Mouse (Mus musculus): ENCODE measurements around the gene Ipo7.
"Not testable (repeated sequence)": the region's sequence is repeated elsewhere in the genome, so short reads cannot be mapped to it uniquely, and the experiment has no call there.

Gene Ipo7

GRCm38 (mm10) chr7:110023553-110023952 lies 5.5 kb downstream of the Ipo7 start:
- DNase-seq: no peak

DNA sequence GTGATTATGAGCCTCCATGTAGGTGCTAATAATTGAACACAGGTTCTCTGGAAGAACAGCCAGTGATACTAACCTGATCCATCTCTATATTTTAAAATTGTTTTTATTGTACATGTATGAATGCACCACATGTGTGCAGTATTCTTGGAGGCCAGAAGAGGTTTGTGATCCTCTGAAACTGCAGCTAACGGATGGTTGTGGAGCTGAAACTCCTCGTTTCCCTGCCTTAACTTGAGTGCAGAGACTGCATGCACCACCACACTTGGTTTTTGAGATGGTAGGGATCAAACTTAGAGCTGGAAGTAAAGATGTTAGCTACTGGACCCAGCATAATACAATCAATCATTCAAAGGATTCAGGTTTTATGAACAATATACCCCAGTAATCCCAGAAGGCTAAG lies 8.5 kb downstream of the Ipo7 start:
- DNase-seq: no peak

- DNase-seq: no peak
Measured at GRCm38 (mm10) chr7:110028826-110029225, 10.8 kb downstream of the Ipo7 start.

DNA sequence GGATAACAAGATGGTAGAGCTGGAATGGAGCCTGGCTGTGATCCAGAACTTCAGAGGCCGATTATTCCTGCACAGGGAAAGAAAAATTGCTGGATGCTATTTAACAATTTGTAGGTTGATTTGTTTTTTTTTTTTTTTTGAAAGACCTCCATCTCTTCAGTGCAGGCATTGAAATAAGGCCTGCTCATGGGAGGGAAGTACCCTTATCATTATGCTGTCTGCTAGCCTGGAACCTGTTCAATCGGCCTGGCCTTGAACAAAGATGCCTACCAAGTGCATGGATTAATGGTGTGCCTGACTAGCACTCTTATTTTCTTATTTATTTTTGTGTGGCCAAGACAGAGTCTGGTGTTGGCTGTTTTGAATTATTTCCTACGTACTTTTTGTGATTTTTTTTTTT lies 12.3 kb downstream of the Ipo7 start:
- no peak for DNase-seq

- DNase-seq: not testable (repeated sequence)
Measured at GRCm38 (mm10) chr7:110057723-110058122, 39.6 kb downstream of the Ipo7 start.

GRCm38 (mm10) chr7:110059092-110059785 lies 41.2 kb downstream of the Ipo7 start:
- peak in 1 of 2 experiments; percentile 16 for DNase-seq

- no peak for DNase-seq
Measured at GRCm38 (mm10) chr7:110060106-110060668, 42.1 kb downstream of the Ipo7 start.

GRCm38 (mm10) chr7:110060669-110061198 lies 42.7 kb downstream of the Ipo7 start:
- DNase-seq: peak in 1 of 2 experiments; percentile 37

DNA sequence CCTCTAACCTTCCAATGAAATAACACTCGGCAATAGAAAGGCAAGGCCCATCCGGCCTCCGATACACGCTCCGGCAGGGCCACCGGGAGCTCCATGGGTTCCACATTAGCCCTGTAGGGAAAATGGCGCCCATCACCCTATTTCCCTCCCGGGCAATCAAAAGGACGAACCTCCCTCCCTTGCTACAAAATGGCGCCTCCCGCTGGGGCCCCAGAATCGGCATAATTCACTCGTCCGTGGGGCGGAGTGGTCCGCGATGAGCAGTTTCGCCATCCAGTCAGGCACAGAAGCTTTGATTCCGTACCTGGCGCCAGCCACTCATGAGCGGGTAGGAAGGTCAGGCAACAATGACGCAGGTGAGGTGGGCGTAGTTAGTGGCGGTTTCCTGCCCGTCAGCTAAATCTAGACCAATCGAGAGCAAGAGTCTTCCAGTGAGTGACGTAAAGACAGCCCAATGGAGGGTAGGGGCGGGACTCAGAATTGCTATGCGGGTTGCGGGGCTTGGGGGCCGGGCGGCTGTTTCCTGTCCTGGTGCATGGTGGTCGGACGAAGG lies 43.2 kb downstream of the Ipo7 start, which contains the start of gene Zfp143:
Gene Zfp143 (plus strand): TSS at position 19 of the 553 bp plus-strand sequence.
- DNase-seq: peak; percentile 100

DNA sequence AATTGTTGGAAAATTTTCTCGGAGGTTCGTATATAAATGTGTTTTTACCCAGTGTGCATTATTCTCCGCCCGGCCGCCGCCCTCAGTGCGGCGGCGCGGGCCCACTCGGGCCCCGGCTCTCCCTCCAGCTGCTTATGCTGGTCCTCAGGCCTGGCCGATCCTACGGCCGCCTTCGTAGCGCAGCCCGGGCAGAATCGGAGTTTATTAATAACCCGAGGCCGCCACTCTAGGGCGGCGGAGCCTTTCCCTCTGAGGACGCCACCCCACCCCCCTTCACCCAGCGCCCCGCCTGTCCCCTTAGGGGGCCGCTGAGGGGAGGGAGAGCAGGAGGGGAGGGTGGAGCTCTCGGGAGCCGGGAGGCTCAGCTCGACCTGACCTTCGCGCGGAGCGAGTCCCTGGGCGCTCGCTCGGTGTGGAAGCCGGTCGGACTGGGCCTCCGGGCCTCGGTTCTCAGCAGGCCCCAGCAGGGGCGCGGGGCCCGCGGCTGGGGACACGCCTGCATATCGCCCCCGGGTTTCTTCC lies 43.7 kb downstream of the Ipo7 start:
- DNase-seq: peak; percentile 93 to 94

DNA sequence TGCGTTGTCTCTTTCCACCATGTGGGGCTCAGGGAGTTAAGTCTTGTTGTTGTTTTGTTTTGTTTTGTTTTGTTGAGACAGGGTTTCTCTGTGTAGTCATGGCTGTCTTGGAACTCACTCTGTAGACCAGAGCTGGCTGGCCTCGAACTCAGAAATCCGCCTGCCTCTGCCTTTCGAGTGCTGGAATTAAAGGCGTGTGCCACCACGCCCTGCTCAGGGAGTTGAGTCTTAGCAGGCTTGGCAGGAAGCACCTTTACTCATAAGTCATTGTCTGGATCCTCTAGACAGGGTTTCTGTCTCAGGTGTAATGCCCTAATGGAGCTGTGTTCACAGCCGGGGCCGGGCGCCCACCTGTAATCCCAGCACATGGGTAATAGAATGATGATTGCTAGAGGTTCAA lies 45.7 kb downstream of the Ipo7 start:
- DNase-seq: no peak

DNA sequence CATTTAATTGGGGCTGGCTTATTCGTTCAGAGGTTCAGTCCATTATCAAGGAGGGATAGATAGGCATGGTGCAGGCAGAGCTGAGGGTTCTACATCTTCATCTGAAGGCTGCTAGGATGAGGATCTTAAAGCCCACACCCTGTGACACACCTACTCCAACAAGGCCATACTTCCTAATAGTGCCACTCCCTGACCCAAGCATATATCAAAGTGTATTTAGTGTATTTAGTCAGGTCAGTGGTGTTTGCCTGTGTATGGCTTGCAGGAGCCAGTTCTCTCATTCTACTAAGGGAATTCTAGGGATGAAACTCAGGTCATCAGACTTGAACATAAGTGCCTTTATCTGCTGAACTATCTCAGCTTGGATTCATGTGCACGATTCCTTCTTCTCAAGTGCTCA lies 51.0 kb downstream of the Ipo7 start:
- DNase-seq: no peak

GRCm38 (mm10) chr7:110078168-110078567 lies 60.1 kb downstream of the Ipo7 start:
- no peak for DNase-seq

DNA sequence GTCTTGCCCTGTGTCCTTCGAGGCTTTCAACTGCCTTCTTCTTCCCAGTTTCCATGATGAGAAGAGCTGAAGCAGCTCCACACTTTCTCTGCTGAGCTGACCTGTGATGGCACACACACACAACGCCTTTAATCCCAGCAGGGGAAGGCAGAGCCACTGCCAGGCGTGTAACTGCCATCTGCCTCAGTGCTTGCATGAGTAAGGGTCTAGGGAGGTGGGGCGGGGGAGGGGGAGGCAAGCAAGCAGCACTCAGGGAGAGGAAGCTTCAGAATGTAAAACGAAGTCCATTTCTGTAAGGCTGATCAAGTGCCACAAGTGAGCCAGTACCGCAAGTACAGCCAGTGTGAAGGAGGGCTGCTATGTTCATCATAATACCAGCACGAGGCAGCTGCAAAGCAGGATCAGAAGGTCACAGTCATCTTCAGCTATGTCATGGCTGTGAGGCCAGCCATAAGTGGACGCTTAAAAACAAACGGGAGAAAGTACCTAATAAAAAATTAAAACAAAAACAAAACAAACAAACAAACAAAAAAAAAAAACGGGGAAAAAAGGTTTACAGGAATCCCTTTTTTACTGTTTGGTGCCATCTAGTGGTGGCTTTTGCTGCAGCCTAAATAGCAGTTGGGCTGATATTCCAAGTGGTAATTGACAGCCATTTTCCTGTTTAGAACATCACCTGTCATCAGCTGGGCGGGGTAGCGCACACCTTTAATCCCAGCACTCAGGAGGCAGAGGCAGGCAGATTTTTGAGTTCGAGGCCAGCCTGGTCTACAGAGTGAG lies 65.5 kb downstream of the Ipo7 start:
- peak; percentile 66 to 80 for DNase-seq

DNA sequence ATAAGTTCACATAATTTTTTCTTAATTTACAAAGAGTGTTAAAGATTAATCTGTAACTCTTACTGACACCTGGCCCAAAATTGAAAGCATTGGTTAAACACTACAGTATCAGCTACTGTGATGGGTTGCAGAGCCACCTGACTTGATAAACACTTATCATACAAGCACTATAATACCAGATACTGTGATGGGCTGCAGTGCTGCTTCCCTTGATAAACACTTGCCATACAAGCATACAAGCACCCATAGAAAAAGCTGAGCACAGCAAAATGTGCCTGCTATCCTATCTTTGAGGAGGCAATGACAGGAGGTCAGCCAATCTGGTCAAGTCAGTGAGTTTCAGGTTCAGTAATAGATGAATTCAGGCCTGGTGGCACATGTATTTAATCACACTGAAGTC lies 67.1 kb downstream of the Ipo7 start:
- no peak for DNase-seq

DNA sequence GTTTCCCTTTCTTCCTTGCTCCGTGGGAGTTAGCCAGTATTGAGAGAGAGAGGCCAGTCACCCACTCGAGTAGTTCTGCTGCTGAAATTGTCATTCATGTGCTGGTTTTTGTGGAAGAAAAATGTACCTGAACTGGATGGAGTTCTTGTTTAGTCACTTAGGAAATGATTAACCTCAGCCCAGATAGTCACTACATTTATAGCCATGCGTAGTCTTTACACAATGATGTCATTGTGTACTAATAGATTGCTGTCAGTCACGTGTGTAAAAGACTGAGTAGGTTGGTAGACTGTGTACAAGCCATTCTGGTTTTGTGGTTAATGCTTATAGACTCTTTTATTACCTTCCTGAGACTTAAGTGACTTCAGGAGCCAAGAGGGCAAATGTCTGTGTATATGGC lies 69.8 kb downstream of the Ipo7 start:
- peak in 1 of 2 experiments; percentile 35 for DNase-seq

DNA sequence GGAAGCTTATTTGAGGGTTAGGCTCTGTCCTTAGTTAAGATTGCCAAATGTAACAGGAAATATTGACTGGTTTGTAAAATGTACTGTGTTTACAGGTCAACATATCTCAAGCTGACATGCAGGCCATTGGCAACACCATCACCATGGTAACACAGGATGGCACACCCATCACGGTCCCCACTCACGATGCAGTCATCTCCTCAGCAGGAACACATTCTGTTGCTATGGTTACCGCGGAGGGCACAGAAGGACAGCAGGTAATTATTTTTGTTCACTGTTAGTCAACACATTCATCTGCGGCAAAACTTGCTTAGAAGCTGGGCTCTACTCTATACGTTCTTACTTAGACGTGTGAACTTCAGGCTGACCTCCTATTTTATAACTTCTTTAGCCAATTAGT lies 73.6 kb downstream of the Ipo7 start:
- DNase-seq: no peak

GRCm38 (mm10) chr7:110096332-110096731 lies 78.3 kb downstream of the Ipo7 start:
- DNase-seq: no peak

- DNase-seq: peak; percentile 56 to 86
Measured at GRCm38 (mm10) chr7:110097106-110097793, 79.2 kb downstream of the Ipo7 start.

GRCm38 (mm10) chr7:110100854-110101253 lies 82.8 kb downstream of the Ipo7 start:
- DNase-seq: no peak

DNA sequence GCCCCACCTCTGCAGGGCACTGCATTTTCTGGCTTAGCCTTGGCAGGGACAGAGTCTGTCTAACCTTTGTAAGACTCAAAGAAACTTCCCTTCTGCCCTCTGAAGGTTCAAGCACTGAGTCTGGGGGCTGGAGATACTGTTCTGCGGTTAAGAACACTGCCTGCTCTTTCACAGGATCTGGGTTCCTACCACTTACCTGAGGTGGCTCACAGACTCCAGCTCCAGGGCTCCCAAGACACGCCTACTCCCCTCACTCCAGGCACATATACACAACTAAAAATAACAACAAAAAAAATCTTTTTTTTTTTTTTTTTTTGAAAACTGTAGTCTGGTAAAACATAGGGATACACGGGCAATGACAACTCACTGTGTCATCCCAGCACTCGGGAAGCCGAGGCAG lies 83.2 kb downstream of the Ipo7 start:
- DNase-seq: no peak

DNA sequence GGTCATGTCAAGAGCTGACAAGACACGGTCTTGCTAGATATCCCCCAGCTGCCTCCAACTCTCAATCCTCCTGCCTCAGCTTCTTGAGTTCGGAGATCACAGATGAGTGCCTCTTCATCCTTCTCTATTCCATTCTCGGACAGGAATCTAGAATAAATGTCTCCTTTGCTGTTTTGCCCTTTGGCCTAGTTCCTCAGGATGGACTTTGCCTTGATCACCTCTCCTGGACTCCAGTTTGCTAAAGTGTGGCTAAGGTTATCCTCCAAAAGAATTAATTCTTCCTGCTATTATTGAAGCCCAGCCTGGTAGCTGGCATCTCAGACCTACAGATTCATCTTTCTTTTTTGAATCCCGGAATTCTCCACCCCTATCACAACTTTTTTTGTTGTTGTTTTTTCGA lies 87.0 kb downstream of the Ipo7 start:
- DNase-seq: peak; percentile 63 to 73
